Mouse (Mus musculus): ENCODE data around the gene Auts2. TPM values are rescaled to one million over a fixed set of nuclear protein-coding genes. Genes with fewer than 3 reads are reported as not detected.

Auts2 gene
- polyA plus RNA-seq, 1 experiment from 2014 or later, result 1.0 TPM

DNA sequence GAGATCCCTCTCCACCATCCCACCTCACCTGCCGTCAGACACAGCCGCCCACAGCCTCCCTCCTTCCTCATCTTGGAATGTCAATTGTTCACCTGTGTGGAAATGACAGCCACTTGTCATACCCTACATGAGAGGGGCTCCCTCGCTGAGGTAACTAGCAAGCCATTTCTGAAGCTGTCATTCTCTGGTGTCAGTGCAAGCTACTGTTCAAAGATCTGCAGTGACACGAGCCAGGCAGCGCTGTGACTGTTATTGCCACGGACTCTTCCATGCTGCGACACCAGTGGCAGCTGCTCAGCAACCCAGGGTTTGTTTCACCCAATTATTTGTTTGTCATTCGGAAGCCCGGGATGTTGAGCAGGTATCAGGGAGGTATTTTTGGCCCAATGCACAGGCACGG lies 1030.5 kb downstream of the Auts2 start:
- WGBS (ENCODE audit: insufficient replicate concordance), result 86% methylated on average over 10 of the region's 10 CpGs
- no peak overlapping the region for H3K4me3 ChIP-seq (ENCODE audit: low read depth, low read length)
- no peak for TF ChIP-seq CTCF (IDR thresholded peaks at IDR 0.05; ENCODE audit: low read depth)
- no peak for TF ChIP-seq EP300 (IDR thresholded peaks at IDR 0.05; ENCODE audit: low read depth)
- no peak for DNase-seq
- no peaks in the 10 kb centered on the region for H3K36me3 ChIP-seq (replicated peaks; ENCODE audit: insufficient read depth, low read length)
- H3K4me2 ChIP-seq (ENCODE audit: low read depth, low read length), result no peak overlapping the region
- no peak overlapping the region for H3K27ac ChIP-seq (ENCODE audit: low read depth)
- H3K9me3 ChIP-seq (ENCODE audit: low read length), result no peaks in the 10 kb centered on the region
- H3K27me3 ChIP-seq (ENCODE audit: insufficient read depth, low read length), result no peaks in the 10 kb centered on the region
- H3K9ac ChIP-seq (replicated peaks), result no peak overlapping the region
- no peak for ATAC-seq
- no peaks in the 10 kb centered on the region for H3K4me1 ChIP-seq (ENCODE audit: insufficient read depth)

DNA sequence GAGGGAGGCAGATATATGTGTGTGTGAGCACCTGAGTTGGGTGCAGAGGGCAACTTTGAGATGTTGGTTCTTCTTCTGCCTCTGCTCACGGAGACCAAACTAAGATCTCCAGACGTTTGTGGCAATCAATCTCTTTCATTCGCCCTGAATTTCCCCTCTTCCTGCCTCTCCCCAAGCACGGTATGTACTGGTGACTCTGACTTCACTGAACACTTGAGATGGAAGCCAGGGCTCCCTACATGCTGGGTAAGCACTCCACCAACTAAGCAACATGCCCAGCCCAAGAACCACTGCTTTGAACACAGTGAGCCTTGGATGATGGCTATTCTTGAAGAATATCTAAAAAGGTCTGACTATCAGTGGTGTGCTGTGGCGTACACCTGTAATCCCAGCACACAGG lies 1032.5 kb downstream of the Auts2 start:
- Histone ChIP-seq H3K4me2 (ENCODE audit: low read depth, low read length) (no peak overlapping the region), H3K27ac (ENCODE audit: low read depth) (no peak overlapping the region), H3K4me3 (ENCODE audit: low read depth, low read length) (no peak overlapping the region), H3K9me3 (ENCODE audit: low read length) (no peaks in the 10 kb centered on the region), H3K9ac (replicated peaks) (no peak overlapping the region), H3K4me1 (ENCODE audit: insufficient read depth) (no peaks in the 10 kb centered on the region), H3K27me3 (ENCODE audit: insufficient read depth, low read length) (no peaks in the 10 kb centered on the region), H3K36me3 (replicated peaks; ENCODE audit: insufficient read depth, low read length) (no peaks in the 10 kb centered on the region)
- DNase-seq, result no peak
- TF ChIP-seq EP300 (IDR thresholded peaks at IDR 0.05; ENCODE audit: low read depth) (no peak), CTCF (IDR thresholded peaks at IDR 0.05; ENCODE audit: low read depth) (no peak)
- 52% methylated on average over 5 of the region's 5 CpGs for WGBS (ENCODE audit: insufficient replicate concordance)
- no peak for ATAC-seq

DNA sequence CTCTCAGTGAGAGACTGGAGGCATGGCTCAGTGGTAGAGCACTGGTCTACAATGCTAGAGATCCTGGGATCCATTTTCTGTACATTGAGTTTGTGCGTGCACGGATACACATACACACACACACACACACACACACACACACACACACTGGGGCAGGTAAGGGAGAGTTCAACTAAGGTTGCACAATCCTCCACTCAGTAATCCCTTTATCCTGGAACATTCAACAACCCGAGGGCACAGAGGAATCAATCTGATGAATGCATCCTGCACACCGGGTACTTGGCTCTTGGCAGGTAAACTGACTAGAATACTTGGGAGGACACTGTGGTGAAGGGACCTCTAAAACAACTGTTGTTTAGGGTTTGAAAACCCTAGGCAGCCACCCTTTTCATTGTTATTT lies 1033.8 kb downstream of the Auts2 start:
- H3K27me3 ChIP-seq (ENCODE audit: insufficient read depth, low read length), result no peaks in the 10 kb centered on the region

DNA sequence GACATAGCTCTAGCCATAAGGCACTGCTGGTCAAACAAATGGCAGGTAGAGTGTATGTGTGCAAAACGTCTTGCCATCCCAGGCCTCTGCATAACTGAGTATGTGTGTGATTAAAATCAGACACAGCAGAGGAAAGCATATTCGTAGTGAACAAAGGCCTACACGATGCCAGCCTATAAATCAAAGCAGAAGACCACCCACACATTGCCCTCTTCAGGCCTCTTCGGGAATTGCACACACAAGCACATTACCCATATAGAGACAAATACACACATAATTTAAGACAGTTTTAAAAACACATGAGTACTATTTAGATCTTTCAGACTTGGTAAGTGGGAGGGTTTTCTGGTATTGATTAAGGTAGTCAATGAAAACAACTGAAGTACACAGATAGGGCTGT lies 1044.3 kb downstream of the Auts2 start:
- WGBS (ENCODE audit: insufficient replicate concordance), result 79% methylated on average over 4 of the region's 4 CpGs
- Histone ChIP-seq H3K27ac (ENCODE audit: low read depth) (no peak overlapping the region), H3K27me3 (ENCODE audit: insufficient read depth, low read length) (no peaks in the 10 kb centered on the region), H3K9ac (replicated peaks) (no peak overlapping the region), H3K4me1 (ENCODE audit: insufficient read depth) (no peaks in the 10 kb centered on the region), H3K36me3 (replicated peaks; ENCODE audit: insufficient read depth, low read length) (no peaks in the 10 kb centered on the region), H3K4me2 (ENCODE audit: low read depth, low read length) (no peak overlapping the region), H3K9me3 (ENCODE audit: low read length) (no peaks in the 10 kb centered on the region), H3K4me3 (ENCODE audit: low read depth, low read length) (no peak overlapping the region)
- no peak for ATAC-seq
- DNase-seq, result no peak
- TF ChIP-seq CTCF (IDR thresholded peaks at IDR 0.05; ENCODE audit: low read depth) (no peak), EP300 (IDR thresholded peaks at IDR 0.05; ENCODE audit: low read depth) (no peak)

More for the DNA sequence above, 1033.8 kb downstream of the Auts2 start:
- DNase-seq (no peak), ATAC-seq (peak; percentile 66)
- Histone ChIP-seq H3K4me2 (ENCODE audit: low read depth, low read length) (no peak overlapping the region), H3K9ac (replicated peaks) (no peak overlapping the region), H3K27ac (ENCODE audit: low read depth) (no peak overlapping the region), H3K4me1 (ENCODE audit: insufficient read depth) (no peaks in the 10 kb centered on the region), H3K9me3 (ENCODE audit: low read length) (no peaks in the 10 kb centered on the region), H3K4me3 (ENCODE audit: low read depth, low read length) (no peak overlapping the region), H3K36me3 (replicated peaks; ENCODE audit: insufficient read depth, low read length) (no peaks in the 10 kb centered on the region)
- no peak for TF ChIP-seq EP300 (IDR thresholded peaks at IDR 0.05; ENCODE audit: low read depth)
- TF ChIP-seq CTCF (IDR thresholded peaks at IDR 0.05; ENCODE audit: low read depth), result no peak
- WGBS (ENCODE audit: insufficient replicate concordance), result 51% methylated on average over 4 of the region's 4 CpGs

DNA sequence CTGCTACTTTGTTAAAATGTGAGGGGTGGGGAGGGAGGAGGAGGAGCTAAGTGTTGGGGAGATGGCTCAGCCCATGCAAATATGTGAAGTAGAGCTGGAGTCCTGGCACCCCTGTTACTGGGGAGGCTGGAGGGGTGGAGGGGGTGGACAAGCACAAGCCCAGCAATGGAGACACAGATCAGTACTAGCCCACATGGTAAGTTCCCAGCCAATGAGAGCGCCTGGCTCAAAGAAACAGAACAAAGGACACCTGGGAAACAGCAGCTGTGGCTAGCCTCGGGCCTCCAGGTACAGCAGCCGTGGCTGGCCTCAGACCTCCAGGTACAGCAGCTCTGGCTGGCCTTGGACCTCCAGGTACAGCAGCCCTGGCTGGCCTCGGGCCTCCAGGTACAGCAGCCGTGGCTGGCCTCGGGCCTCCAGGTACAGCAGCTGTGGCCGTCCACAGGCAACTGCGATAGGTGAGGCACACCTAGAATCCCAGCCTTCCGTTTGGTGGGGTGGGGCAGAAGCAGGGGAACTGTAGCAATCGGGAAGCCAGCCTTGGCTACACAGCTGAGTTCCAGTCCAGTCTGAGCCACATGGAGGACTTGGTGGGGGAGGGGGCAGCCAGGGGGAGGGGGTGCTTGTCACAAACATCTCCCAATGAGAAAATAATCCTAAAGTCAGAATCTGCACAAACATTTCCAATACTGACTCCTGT lies 1046.5 kb downstream of the Auts2 start:
- ATAC-seq (no peak), DNase-seq (no peak)
- Histone ChIP-seq H3K27me3 (ENCODE audit: insufficient read depth, low read length) (no peaks in the 10 kb centered on the region), H3K36me3 (replicated peaks; ENCODE audit: insufficient read depth, low read length) (no peaks in the 10 kb centered on the region), H3K4me1 (ENCODE audit: insufficient read depth) (no peaks in the 10 kb centered on the region), H3K9me3 (ENCODE audit: low read length) (no peaks in the 10 kb centered on the region), H3K4me2 (ENCODE audit: low read depth, low read length) (no peak overlapping the region), H3K27ac (ENCODE audit: low read depth) (no peak overlapping the region), H3K4me3 (ENCODE audit: low read depth, low read length) (no peak overlapping the region), H3K9ac (replicated peaks) (no peak overlapping the region)
- WGBS (ENCODE audit: insufficient replicate concordance), result 77% methylated on average over 10 of the region's 10 CpGs
- TF ChIP-seq CTCF (IDR thresholded peaks at IDR 0.05; ENCODE audit: low read depth), result no peak
- TF ChIP-seq EP300 (IDR thresholded peaks at IDR 0.05; ENCODE audit: low read depth), result no peak

DNA sequence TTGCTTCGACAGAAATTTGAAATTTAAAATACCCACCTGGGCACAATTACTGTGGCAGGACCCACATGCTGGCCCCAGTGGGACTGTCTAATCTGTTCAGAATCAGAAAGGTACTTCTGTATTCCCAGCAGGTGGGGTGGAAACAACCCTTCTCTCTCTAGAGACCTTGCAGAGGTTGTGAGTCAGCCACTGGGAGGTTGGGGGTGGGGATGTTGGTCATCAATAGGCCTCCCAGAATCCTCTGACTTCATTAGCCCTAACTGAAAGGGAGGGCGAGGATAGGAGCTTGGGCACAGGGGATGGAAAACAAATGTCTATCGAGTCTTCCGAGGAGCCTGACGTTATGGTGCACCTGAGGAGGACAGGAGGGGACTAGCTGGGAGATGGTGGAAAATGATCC lies 1048.6 kb downstream of the Auts2 start:
- TF ChIP-seq CTCF (IDR thresholded peaks at IDR 0.05; ENCODE audit: low read depth), result no peak
- TF ChIP-seq EP300 (IDR thresholded peaks at IDR 0.05; ENCODE audit: low read depth), result no peak
- Histone ChIP-seq H3K9ac (replicated peaks) (no peak overlapping the region), H3K4me2 (ENCODE audit: low read depth, low read length) (no peak overlapping the region), H3K4me1 (ENCODE audit: insufficient read depth) (no peaks in the 10 kb centered on the region), H3K36me3 (replicated peaks; ENCODE audit: insufficient read depth, low read length) (no peaks in the 10 kb centered on the region), H3K27ac (ENCODE audit: low read depth) (no peak overlapping the region), H3K9me3 (ENCODE audit: low read length) (no peaks in the 10 kb centered on the region), H3K4me3 (ENCODE audit: low read depth, low read length) (no peak overlapping the region), H3K27me3 (ENCODE audit: insufficient read depth, low read length) (no peaks in the 10 kb centered on the region)
- ATAC-seq (no peak), DNase-seq (no peak)
- 76% methylated on average over 5 of the region's 5 CpGs for WGBS (ENCODE audit: insufficient replicate concordance)
